12 mouse cellular contexts compared by ENCODE assay signal in genomic region chr7:118977167-118977543, GRCm38 (mm10). TPM values are rescaled to one million over a fixed set of nuclear protein-coding genes. Genes with fewer than 3 reads are reported as not detected.
A peak's percentile ranks its signal among the peaks of the same experiment; 100 is the strongest.
DNase-seq lines count a peak whose midpoint lies in the region; ATAC-seq and TF ChIP-seq lines count a peak whose summit lies in the region.
"Had no signal": no experiment of that assay in that cellular context is flagged by ENCODE, and none has a peak within 500 bp of the region (broad histone marks: within the 10 kb centered on the region; RNA-seq: fewer than 3 reads in every experiment).

No protein-coding gene starts in this region.

- H3K4me1 ChIP-seq in heart, adult 2 months (ENCODE audit: control insufficient read depth, insufficient read depth, low read length), result peaks cover 10% of the 10 kb centered on the region
- H3K4me1 ChIP-seq in brown adipose tissue, adult 24 weeks (ENCODE audit: control insufficient read depth, insufficient read depth, insufficient read length, low read length), result peaks cover 39% of the 10 kb centered on the region
- peaks cover 48% of the 10 kb centered on the region for H3K4me1 ChIP-seq in forebrain, embryonic 15.5 days
- peaks cover 57% of the 10 kb centered on the region for H3K4me1 ChIP-seq in midbrain, embryonic 10.5 days

- H3K27ac ChIP-seq in heart, adult 2 months, result peak overlapping the region; percentile 60
- H3K27ac ChIP-seq in brown adipose tissue, adult 24 weeks (replicated peaks; ENCODE audit: low read depth, low read length), result 0 out of 2 replicates have a peak overlapping the region, but pooled peaks have one; percentile 28
- peak overlapping the region; percentile 61 for H3K27ac ChIP-seq in forebrain, embryonic 15.5 days (replicated peaks)
- H3K27ac ChIP-seq in midbrain, embryonic 10.5 days (replicated peaks), result peak overlapping the region; percentile 77
- H3K27ac ChIP-seq: macrophage had no signal

- no peaks in the 10 kb centered on the region for H3K79me2 ChIP-seq in heart, adult 2 months (replicated peaks; ENCODE audit: control insufficient read depth, insufficient read depth, low read length)

- H3K4me3 ChIP-seq in heart, adult 2 months, result no peak overlapping the region
- H3K4me3 ChIP-seq in brown adipose tissue, adult 24 weeks (ENCODE audit: insufficient read depth, low read depth, low read length), result no peak overlapping the region
- H3K4me3 ChIP-seq in forebrain, embryonic 15.5 days, result no peak overlapping the region
- no peak overlapping the region for H3K4me3 ChIP-seq in midbrain, embryonic 10.5 days

- no peak for TF ChIP-seq EP300 in heart, adult 2 months (IDR thresholded peaks at IDR 0.05; ENCODE audit: insufficient read depth, low read depth, low read length)

- H3K9me3 ChIP-seq in forebrain, embryonic 15.5 days, result no peaks in the 10 kb centered on the region
- H3K9me3 ChIP-seq in midbrain, embryonic 10.5 days (replicated peaks), result no peaks in the 10 kb centered on the region

- H3K36me3 ChIP-seq in heart, adult 2 months (ENCODE audit: control insufficient read depth, insufficient read depth, low read length), result no peaks in the 10 kb centered on the region
- peaks cover 7% of the 10 kb centered on the region; the same call in 1 of the 2 replicates for H3K36me3 ChIP-seq in forebrain, embryonic 15.5 days
- peaks cover 93% of the 10 kb centered on the region for H3K36me3 ChIP-seq in midbrain, embryonic 10.5 days

- 78% methylated on average over 10 of the region's 10 CpGs for WGBS in heart, adult 2 months
- WGBS in forebrain, embryonic 15.5 days, result 75% methylated on average over 10 of the region's 10 CpGs
- WGBS in midbrain, embryonic 10.5 days, result 81% methylated on average over 10 of the region's 10 CpGs

- H3K4me2 ChIP-seq in forebrain, embryonic 15.5 days (replicated peaks), result no peak overlapping the region

- no peaks in the 10 kb centered on the region for H3K27me3 ChIP-seq in heart, adult 2 months (ENCODE audit: control insufficient read depth, insufficient read depth, low read length)
- no peaks in the 10 kb centered on the region for H3K27me3 ChIP-seq in forebrain, embryonic 15.5 days
- H3K27me3 ChIP-seq in midbrain, embryonic 10.5 days (ENCODE audit: low read depth, poor library complexity, severe bottlenecking), result no peaks in the 10 kb centered on the region

- H3K9ac ChIP-seq in heart, adult 2 months (ENCODE audit: low read depth, low read length), result no peak overlapping the region
- no peak overlapping the region for H3K9ac ChIP-seq in forebrain, embryonic 15.5 days (replicated peaks)

- intact Hi-C loops in heart, adult 2 months (cut with DNase I), result no loop called here

- no peak for DNase-seq in heart, adult 2 months
- DNase-seq in heart, postnatal 4 days, result no peak
- DNase-seq in midbrain, embryonic 10.5 days (ENCODE audit: low spot score), result no peak
- DNase-seq in right cerebral cortex, postnatal 10 days (ENCODE audit: low spot score in 2 of 2), result no peak
- no peak for DNase-seq in adrenal gland, postnatal 36 days
- no peak for DNase-seq in Muller cell, postnatal 12 days (ENCODE audit: inconsistent ontology term)
- DNase-seq: right cerebral cortex, postnatal 14 days; thymus, postnatal 4 days had no signal

- TF ChIP-seq CTCF in heart, adult 2 months (IDR thresholded peaks at IDR 0.05), result no peak

- no peak for TF ChIP-seq POLR2A in heart, adult 2 months (IDR thresholded peaks at IDR 0.05; ENCODE audit: insufficient read depth, low read depth, low read length)

- ATAC-seq in forebrain, embryonic 15.5 days (replicated peaks), result no peak

RNA-seq across cellular contexts. Expression of gene Gprc5b, which starts 17.9 kb away (rescaled TPM):
- total RNA-seq in heart, adult 2 months (2021), result 10 to 100 TPM; 11.3 to 11.6 TPM
- 20.4 and 24.0 TPM in 2 replicates for polyA plus RNA-seq in heart, adult 2 months (2012; rRNA removed)
- 10 to 100 TPM; 18.3 to 21.0 TPM for total RNA-seq in heart, postnatal 4 days (2021)
- polyA plus RNA-seq in brown adipose tissue, adult 24 weeks (2012; ENCODE audit: insufficient read depth, insufficient read length, missing spikeins), result 55.7 and 65.8 TPM in 2 replicates
- 6.5 and 7.3 TPM in 2 replicates for polyA plus RNA-seq in forebrain, embryonic 15.5 days (2015; fragmentation: Nextera tagmentation; extraction: Ambion mirVana)
- polyA plus RNA-seq in midbrain, embryonic 10.5 days (2016; fragmentation: Nextera tagmentation; extraction: Ambion mirVana), result 10.1 and 13.6 TPM in 2 replicates
- 100 to 1,000 TPM; 111 to 184 TPM for total RNA-seq in adrenal gland, postnatal 36 days (2021)
- total RNA-seq: MEL had no signal
